Mouse (Mus musculus) MEL-GATA-1-ER (cell line): Measurements from ENCODE around the gene Lrrc4c.
A peak's percentile ranks its signal among the peaks of the same experiment; 100 is the strongest.

Experiments
- DNase-seq: peaks from one replicate; pipeline ENCODE4 v3.0.0-alpha.2; 2012; ENCODE audit warnings: low read depth; ENCODE audit errors: extremely low read depth

Lrrc4c gene

GRCm38 (mm10) chr2:96537469-96537868 lies 219.5 kb downstream of the Lrrc4c start:
- DNase-seq: no peak

GRCm38 (mm10) chr2:96547171-96547570 lies 229.2 kb downstream of the Lrrc4c start:
- no peak for DNase-seq

GRCm38 (mm10) chr2:96573755-96574154 lies 255.8 kb downstream of the Lrrc4c start:
- DNase-seq: no peak

- no peak for DNase-seq
Measured at GRCm38 (mm10) chr2:96577701-96578100, 259.7 kb downstream of the Lrrc4c start.

GRCm38 (mm10) chr2:96580136-96580733 lies 262.3 kb downstream of the Lrrc4c start:
- no peak for DNase-seq

- DNase-seq: peak; percentile 46
Measured at GRCm38 (mm10) chr2:96585665-96586064, 267.7 kb downstream of the Lrrc4c start.

- DNase-seq: no peak
Measured at GRCm38 (mm10) chr2:96604801-96605200, 286.8 kb downstream of the Lrrc4c start.

GRCm38 (mm10) chr2:96614121-96614520 lies 296.2 kb downstream of the Lrrc4c start:
- DNase-seq: no peak

GRCm38 (mm10) chr2:96618691-96619205 lies 300.8 kb downstream of the Lrrc4c start:
- no peak for DNase-seq

GRCm38 (mm10) chr2:96667113-96667512 lies 349.1 kb downstream of the Lrrc4c start:
- no peak for DNase-seq

GRCm38 (mm10) chr2:96681806-96682205 lies 363.8 kb downstream of the Lrrc4c start:
- DNase-seq: no peak

GRCm38 (mm10) chr2:96685328-96685727 lies 367.4 kb downstream of the Lrrc4c start:
- no peak for DNase-seq

GRCm38 (mm10) chr2:96705004-96705403 lies 387.0 kb downstream of the Lrrc4c start:
- no peak for DNase-seq

GRCm38 (mm10) chr2:96707772-96708350 lies 389.9 kb downstream of the Lrrc4c start:
- DNase-seq: peak; percentile 2

- no peak for DNase-seq
Measured at GRCm38 (mm10) chr2:96714561-96714960, 396.6 kb downstream of the Lrrc4c start.

GRCm38 (mm10) chr2:96717353-96717752 lies 399.4 kb downstream of the Lrrc4c start:
- no peak for DNase-seq

GRCm38 (mm10) chr2:96723395-96723794 lies 405.4 kb downstream of the Lrrc4c start:
- no peak for DNase-seq

- no peak for DNase-seq
Measured at GRCm38 (mm10) chr2:96736081-96736480, 418.1 kb downstream of the Lrrc4c start.

- no peak for DNase-seq
Measured at GRCm38 (mm10) chr2:96755066-96755465, 437.1 kb downstream of the Lrrc4c start.

GRCm38 (mm10) chr2:96757701-96758100 lies 439.7 kb downstream of the Lrrc4c start:
- no peak for DNase-seq

- no peak for DNase-seq
Measured at GRCm38 (mm10) chr2:96763538-96763937, 445.6 kb downstream of the Lrrc4c start.

GRCm38 (mm10) chr2:96775376-96775775 lies 457.4 kb downstream of the Lrrc4c start:
- no peak for DNase-seq
